Mouse (Mus musculus): ENCODE data around the gene Map4k1.
"Not testable (repeated sequence)": the region's sequence is repeated elsewhere in the genome, so short reads cannot be mapped to it uniquely, and the experiment has no call there.

The Map4k1 gene

DNA sequence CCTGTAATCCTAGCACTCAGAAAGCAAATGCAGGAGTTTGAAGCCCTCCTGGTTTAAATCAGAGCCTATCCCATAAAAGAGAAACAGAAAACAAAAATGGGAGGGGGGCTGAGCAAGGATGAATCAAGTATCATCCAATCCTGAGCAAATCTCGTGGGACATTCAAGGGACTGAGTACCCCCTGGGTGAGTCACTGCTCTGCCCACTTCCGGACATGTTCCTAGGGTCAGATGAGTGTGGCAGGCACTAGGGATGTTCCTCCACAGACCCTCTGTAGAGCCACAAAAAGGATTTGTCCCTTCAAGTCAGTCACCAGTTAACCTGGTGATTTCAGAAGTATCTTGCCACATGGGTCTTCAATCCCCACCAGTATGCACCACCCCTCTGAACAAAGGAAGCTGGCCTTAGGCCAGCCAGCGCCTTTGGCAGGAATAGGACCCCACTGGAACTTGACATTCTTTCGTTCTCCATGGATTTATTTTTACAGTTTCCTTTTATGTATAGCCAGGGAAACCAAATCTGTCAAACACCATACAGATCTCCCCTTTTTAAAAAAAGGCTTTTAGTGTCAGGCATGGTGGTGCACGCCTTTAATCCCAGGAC is 26.5 kb upstream of the Map4k1 start:
- DNase-seq (ENCODE audit: extremely low spot score, low spot score), result no peak

DNA sequence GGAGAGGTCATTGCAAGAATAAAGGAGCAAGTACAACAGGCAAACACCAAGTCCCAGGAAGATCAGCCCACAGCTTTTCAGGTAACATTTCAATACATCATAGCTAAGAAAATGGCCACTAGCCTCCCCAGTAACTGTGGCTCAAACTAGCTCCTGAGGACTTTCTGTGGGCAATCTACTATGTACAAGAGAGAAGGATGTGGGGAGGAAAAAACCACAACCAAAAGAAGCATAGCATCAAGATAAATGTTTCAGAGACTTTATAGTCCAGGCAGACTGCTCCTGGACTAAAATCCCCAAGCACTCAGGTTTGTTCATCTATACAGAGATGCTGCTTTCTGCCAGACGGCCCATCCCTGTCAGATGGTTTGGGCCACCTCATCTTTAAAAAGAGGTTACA is 25.6 kb upstream of the Map4k1 start:
- no peak for DNase-seq (ENCODE audit: extremely low spot score, low spot score)

DNA sequence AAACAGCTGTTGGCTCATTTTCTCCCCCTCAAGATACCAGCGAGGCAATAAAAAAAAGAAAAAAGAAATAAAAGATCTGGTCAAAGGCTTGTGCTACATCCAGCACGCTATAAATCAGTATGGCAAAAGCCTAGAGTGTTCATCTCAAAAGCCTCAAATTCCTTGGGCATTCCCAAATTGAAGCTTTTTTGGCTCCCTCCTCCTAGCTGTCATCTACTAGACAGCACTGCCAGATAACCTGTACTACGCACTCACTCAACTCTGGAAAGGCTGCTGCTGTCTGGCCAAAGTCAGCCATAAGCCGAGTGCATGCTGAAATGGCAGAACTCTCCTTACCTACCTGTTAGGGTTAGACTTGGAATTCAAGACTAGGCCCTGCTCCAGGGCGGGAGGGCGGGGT is 24.6 kb upstream of the Map4k1 start:
- DNase-seq (ENCODE audit: extremely low spot score, low spot score), result no peak

DNA sequence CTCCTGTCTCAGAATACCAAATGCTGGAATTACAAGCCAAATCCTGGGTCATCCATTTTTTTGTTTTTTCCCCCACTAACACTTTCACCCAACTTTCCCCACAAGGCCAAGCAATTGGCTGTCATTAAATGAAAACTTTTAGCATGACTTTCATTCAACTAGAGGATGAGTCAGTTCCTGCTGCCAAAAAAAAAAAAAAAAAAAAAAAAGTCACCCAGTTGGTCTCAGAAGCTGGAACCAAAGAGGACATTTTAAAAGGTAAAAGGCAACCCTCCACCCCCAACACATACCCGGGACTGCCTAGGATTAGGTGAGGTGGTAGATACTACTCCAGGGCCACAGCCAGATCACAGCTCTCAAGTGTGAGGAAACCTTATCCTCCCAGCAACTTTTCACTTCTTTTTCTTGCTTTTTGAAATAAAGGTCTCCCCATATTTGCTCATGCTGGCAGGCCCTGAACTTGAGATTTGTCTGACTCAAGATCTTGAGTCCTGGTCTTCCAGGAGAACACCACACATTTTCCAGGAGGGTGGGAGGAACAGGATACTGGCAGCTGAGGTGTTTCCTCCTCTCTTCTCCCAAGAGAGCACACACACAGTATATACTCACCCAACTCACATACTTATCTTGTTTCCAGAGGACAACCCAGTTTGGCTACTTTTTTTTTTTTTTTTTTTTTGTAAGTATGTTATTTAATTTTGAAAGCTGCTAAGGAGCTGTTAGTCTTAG is 23.7 kb upstream of the Map4k1 start:
- no peak for DNase-seq (ENCODE audit: extremely low spot score, low spot score)

DNA sequence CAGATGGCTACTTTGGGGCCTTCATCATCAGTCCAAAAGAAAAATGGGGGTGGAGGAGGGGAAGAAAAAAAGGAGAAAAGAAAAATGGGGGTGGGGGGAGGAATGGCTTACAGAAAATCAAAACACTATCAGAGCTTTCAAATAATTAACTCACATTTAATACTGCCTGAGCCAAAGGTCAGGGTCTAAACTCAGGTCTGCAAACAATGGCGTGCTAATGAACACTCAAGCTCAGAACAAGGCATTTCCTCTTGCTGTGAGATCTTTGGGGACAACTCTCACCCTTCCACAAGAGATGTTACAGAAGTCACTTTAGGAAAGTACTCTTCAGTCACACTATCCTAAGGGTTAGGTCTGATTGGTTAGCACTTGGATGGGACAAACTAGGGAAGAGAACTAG is 23.1 kb upstream of the Map4k1 start:
- no peak for DNase-seq (ENCODE audit: extremely low spot score, low spot score)

DNA sequence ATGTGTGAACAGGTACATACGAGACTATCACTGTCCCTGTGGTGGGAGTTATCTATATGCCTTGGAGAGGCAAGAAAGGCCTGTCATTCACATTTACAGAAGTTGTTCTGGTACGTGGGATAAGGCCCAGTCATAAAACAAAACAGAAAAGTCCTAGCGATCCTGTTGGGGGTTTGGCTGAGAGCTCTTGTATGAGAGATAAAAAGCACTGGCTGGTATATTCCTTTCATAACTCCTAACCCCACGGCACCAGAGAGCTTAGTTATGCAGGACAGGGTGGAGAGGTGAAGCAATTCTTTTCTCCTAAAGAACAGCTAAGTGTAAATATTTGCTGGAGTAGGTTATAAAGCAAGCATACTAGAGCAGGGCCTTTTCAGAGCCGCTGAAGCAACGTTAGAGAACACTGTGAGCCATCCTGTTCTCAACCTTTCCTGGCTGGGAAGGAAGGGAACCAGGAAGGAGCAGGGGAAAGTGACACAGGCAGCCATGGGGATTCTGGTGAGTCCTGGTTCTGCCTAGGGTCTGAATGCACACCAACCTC is 22.3 kb upstream of the Map4k1 start:
- DNase-seq (ENCODE audit: extremely low spot score, low spot score), result no peak

DNA sequence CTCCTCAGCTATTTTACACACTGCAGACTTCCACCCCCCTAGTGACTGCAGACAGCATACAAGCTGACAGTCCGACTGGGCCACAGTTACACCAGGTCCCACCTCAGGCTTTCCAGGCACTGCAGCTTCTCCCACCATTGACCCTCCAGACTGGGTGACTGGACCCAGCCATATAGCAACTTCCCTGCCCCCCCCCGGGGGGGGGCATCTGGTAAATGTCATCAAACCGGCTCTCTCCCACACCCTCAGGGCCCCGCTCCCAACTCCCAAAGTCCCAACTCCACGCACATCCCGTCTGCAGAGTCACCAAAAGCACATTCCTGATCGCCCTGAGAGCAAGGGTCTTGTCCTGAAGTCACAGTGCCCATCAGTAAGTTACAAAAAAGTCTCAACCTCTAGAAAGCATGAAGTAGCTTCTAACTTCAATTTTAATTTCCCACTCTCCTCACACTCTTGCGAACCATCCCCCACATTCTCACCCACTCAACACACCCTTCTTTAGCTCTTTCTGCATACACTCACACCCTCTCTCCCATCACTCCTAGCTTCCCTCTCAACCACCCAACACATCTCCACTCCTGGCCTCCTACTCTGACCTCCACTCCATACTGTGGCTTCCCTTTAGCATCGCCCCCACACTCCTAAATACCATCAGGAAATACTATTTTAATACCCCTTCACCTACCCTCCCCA is 21.4 kb upstream of the Map4k1 start:
- no peak for DNase-seq (ENCODE audit: extremely low spot score, low spot score)

DNA sequence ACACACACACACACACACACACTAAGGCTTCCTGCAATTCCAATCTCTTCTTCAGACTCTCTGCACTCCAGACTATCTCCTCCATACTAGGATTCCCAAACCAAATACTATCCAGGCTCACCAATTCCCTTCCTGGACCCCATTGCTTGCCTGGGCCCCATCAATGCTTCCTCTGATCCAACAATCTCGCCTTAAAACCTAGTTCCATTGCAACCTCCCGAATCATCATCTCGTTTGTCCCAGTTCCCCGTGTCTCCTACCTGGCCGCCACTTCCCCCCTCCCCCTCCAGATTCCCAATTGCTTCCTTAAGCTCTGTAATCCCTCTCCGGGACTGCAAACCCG is 20.3 kb upstream of the Map4k1 start:
- DNase-seq (ENCODE audit: extremely low spot score, low spot score), result no peak

DNA sequence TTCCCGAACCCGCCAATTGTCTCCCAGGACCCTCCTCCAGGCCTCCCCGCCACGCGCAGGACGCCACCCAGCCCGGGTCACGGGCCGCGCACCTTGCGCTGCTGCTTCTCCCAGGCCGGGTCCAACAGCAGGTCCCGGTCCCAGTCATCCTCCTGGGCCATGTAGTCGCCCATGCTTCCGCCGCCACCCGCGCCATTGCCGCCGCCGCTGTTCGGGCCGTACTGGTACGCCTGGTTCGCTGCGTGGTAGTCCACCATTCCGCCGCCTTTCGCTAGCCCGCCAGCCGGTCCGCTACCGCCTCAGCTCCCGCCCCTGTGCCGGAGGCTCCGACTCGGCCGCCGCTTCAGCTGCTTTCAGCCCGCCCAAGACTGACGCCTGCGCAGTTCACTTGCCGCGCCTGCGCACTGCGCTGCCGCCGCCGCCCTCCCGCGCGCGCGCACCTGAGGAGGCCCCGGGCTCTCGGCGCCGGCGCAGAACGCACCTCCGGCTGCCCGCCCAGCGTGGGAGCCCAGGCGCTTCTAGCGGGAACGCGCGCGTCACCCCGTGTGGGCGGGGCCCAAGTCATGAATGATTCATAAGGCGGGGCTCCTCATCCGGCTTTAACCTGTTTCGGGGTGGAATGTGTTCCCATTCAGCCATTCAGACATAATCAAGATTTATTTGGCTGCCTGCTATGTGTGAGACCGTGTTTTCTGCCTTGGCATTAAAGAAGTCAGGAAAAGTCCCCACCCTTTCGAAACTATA is 19.8 kb upstream of the Map4k1 start, which contains the start of gene Actn4:
TSS of gene Actn4 (minus strand) at position 414 of the 744 bp plus-strand sequence.
- DNase-seq (ENCODE audit: extremely low spot score, low spot score), result peak; percentile 98

DNA sequence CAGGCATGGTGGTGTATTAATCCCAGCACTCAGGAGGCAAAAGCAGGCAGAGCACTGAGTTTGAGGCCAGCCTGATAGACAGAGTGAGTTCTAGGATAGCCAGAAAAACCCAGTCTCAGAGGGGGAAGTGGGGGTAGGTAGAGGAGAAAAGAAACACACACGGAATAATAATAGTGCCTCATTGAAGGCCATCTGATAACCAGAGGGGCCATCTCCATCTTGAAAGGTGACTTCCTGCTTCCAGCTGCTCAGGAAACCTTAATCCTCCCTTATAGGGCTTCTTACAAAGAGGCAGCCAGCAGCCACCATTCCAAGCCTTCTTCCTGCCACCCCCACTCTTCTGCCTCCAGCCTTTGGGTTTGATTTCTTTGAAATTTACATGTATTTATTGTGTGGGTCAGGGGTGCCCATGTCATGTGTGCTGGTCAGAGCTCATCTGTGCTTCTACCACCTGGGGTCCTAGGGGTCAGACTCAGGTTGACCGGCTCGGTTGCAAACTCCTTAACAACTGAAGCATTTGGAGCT is 18.4 kb upstream of the Map4k1 start:
- no peak for DNase-seq (ENCODE audit: extremely low spot score, low spot score)

DNA sequence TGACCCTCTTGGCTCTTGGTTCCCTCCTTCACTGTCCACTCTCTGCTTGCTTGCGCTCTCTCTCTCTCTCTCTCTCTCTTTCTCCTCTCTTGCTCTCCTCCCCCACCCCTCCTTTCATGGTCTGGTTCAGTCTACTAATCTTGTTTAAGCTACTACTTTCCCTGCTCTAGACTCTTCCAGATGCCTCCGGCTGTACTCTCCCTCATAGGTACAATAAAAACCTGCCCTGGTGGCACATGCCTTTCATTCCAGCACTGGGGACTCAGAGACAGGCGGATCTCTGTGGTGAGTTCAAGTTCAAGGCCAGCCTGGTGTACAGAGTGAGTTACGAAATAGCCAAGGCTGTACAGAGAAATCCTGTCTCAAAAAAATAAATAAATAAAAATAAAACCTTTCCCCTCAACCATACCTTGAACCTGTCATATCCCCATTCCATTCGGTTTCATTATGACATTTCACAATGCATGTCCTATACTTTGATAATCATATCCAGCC is 16.5 kb upstream of the Map4k1 start:
- DNase-seq (ENCODE audit: extremely low spot score, low spot score), result no peak

DNA sequence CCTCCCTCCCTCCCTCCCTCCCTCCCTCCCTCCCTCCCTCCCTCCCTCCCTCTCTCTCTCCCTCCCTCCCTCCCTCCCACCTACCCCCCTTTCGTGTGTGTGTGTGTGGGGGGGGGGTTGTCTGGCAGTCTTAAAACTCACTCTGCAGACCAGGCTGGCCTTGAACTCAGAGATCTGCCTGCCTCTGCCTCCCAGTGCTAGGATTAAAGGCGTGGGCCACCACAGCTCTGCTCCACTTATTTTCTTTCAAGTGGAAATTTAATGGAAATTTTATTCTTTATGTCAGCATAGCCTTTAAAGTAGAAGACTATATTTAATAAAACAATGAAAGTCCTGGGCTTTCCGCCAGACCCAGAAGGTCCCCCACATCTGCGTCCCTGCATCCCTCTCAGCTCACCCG is 15.7 kb upstream of the Map4k1 start:
- DNase-seq (ENCODE audit: extremely low spot score, low spot score), result no peak

DNA sequence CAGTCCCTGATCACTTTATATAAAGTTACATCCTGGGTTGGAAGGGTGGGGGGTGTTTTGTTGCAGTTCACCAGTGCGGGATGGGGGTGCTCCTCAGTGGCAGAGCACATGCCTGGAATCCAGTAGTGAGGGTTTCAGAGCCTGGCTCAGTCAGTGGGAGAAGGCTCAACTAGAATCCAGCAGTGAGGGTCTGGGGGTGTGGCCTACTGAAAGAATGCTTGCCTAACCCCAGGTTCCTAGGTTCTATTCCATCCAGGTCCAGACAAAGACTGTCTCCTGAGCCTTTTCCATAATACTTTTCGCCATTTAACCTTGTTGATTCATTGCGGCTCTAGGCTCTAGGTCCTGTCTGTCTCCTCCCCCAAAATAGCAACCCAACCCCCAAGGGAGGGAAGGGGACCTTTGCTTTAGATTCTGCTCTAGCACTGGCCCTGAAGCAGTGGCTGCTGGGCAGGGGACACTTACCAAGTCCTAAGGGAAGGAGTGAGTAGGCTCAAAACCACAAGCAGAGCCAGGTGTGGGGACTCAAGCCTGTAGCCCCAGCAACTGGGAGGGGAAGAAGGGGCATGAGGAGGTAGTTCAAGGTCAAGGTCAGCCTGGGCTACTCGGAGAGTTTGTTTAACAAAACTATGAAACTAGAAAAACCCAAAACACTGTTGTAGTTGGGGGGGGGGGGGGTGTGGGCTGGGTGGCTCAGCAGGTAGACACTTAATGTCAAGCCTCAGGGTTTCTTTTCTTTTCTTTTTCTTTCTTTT is 14.9 kb upstream of the Map4k1 start:
- DNase-seq (ENCODE audit: extremely low spot score, low spot score), result no peak

DNA sequence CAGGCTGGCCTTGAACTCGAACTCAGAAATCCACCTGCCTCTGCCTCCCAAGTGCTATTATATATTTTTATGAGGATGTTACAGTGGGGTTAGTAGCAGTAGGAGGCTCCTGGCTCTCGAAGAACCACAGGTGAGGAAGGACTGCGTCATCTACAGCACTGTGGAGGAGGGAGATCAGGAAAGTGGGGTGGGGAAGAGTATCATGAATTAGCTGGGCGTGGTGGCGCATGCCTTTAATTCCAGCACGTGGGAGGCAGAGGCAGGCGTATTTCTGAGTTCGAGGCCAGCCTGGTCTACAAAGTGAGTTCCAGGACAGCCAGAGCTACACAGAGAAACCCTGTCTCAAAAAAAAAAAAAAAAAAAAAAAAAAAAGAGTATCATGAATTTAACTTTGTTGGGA is 13.7 kb upstream of the Map4k1 start:
- not testable (repeated sequence) for DNase-seq (ENCODE audit: extremely low spot score, low spot score)

DNA sequence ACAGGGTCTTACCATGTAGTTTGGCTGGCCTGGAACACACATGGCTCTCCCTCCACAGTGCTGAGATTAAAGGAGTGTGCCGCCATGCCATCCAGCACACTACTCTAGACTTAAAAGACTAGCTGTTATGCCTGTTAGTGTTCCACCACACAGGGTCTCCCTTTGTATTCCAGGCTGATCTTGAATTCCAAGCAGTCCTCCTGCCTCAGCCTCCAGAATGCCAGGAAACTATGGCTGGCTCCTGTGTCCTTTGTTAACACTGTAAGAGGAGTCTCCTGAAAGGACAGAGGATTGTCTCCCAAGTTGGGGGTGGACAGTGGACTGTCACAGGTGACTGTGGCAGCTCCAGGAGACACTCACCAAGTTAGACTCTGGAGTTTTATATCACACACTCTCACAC is 12.6 kb upstream of the Map4k1 start:
- DNase-seq (ENCODE audit: extremely low spot score, low spot score), result no peak

DNA sequence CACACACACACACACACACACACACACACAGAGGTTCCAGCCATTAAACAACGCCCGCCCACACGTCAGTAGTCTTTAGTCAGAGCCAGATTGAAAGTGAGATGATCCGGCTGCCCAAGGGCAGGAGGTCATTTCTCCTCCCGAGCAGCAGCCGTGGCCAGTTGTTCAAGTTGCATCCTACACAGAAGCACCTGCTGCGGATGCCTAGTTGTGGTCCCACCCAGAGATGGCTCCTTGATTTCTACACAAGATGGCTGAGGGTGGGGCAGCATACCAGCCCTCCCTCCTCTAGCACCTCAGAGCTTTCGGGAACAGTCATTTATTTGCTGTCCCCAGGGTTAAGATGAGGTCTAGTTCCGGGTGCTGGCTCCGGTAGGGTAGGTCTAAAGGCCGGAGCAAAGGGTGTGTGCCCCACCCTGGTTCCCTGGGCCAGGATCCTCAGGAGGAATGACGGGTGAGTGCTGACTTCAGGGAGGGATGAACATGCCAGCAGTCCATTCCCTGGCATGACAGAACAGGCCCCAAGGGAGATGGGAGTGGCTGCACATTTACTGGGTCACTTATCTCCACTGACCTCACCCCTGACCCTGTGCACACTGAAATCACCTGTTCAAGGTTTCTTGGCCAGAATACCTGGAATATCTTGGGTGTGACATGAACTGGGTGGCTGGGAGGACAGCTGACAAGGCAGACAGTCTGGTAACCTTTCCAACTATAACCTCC is 12.0 kb upstream of the Map4k1 start:
- DNase-seq (ENCODE audit: extremely low spot score, low spot score), result no peak

DNA sequence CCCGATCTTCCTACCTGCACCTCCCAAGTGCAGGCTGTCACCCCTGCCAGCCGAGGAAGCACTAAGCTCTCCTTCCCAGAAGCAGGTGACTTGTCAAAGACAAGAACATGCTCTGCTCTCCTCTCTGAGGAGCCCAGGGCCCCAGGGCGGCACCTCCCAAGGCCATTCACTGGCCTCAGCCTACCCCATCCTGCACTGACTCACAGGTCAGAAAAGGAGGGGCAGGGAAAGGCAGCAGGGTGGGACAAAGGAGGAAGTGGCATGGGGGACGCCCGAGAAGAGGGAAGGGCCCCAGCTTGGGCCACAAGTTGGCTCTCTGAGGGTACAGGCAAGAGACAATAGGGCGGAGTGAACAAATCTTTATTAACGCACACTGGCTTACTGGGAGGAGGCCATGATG is 10.8 kb upstream of the Map4k1 start:
- no peak for DNase-seq (ENCODE audit: extremely low spot score, low spot score)

DNA sequence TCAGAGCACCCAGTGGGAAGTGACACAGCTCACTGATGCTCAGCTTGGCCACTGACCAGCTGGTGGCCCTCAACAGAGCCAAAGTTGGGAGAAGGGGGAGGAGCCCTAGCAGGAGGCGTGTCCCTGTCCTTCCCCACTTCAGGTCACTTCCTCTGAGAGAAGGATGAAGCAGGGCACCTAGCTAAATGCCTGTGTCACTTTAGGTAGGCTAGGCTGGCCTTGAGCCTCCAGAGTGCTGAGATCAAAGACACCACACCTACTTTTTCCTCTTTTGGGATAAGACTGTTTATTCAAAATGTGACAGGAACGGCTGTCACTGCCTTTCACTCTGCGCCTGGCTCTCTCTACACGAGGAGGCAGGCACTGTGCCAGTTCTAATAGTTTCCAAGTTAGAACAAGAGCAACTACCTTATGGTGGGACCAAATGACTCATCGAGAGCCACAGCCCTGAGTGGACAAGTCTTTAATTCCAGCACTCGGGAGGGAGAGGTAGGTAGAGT is 10.0 kb upstream of the Map4k1 start:
- no peak for DNase-seq (ENCODE audit: extremely low spot score, low spot score)

DNA sequence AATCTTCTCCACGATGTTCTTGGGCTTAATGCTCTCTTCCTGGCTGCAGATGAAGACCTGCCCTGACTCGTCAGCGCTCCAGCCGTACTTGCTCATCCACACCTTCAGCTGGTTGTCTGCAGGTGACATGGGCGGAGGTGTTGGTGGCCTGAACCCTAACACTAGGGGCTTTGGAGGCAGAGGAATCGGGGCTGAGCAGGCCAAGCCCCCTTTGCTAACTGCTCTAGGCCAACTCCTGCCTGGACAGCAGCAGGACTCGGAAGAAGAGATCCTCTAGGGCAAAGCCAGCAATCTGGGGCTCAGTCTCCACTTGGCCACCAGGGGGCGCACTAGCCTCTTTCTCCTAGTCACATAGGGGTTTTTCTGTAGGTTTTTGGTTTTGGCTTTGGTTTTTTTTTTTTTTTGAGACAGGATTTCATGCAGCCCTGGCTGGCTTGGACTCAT is 9.3 kb upstream of the Map4k1 start:
- DNase-seq (ENCODE audit: extremely low spot score, low spot score), result peak; percentile 83

DNA sequence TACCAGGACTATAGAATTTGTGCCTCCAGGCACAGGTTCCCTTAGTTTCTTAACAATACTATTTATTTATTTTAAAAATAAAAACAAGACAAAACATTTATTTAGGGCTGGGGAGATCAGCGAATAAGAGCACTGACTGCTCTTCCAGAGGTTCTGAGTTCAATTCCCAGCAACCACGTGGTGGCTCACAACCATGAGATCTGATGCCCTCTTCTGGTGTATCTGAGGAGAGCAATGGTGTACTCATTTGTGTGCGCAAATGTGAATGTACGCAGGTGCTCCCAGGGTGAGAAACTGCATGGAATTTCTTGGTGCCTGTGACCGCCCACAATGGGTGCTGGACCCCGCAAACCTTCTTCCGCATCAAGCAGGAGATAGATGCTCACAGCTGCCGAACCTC is 8.8 kb upstream of the Map4k1 start:
- no peak for DNase-seq (ENCODE audit: extremely low spot score, low spot score)

All from neural tube, embryonic 10.5 days (tissue).